Mouse (Mus musculus): Measurements from ENCODE around the gene Draxin.

Draxin gene

GRCm38 (mm10) chr4:148115467-148115866 lies 15.0 kb downstream of the Draxin start:
- in situ Hi-C loops (cut with MboI, MseI), result no loop called here

DNA sequence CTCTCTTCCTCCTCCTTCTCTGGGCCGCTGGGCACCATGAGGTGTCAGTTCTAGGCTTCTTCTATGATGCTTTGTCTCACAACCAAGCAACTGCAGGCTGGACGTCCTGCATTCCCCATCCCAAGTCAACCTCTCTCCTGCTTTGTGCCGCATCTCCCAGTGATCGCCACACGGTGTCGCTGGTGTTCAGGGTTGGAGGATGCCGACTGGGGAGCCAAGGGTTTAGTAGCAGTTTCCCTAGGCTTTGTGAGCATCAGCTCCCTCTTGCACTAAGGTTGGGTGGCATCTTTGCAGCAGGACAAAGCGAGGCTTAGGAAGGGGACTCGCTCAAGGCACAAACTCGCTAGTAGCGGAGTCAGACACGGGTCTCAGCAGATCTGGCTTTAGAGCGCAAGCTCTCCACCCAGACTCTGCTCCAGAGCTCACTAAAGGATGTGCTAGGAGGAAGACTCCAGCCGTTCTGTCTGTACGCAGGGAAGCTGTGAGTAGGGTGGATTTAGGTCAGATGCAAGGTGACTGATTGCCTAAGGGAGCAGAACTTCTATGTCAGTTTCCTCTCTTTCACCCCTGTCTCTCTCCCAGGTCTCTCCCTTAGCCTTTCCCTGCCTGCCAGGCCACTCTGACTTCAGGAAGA lies 15.6 kb downstream of the Draxin start:
- in situ Hi-C loops (cut with MboI, MseI), result loop anchor here (5.0 kb wide), 2 partner anchors 47 to 287 kb away; partner anchors contain the start of genes Fbxo2 and Fbxo44

- in situ Hi-C loops (cut with MboI, MseI), result loop anchor here (5.0 kb wide), 2 partner anchors 50 to 290 kb away; partner anchors contain the start of genes Fbxo2 and Fbxo44
These were observed 18.0 kb downstream of the Draxin start for GRCm38 (mm10) chr4:148112519-148112918.

DNA sequence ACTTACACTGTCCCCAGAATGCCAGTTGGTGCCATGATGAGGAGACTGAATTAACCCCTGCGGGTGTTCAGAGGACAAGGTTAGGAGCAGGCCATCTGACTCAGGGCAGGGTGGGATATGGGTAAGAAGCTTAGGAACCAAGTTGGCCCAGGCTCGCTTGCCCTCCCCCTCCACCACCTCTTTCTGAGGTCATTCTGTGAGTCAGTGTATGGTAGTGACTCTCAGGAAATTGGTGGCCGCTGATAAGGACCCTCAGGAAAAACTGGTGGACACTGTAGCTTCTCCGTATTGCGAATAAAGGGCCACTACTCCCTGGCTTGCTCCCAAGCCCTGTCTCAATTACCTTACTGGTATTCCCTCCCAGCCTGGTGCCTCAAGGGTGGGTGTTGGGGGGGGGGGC lies 21.3 kb downstream of the Draxin start:
- in situ Hi-C loops (cut with MboI, MseI), result no loop called here

GRCm38 (mm10) chr4:148108565-148109100 lies 21.9 kb downstream of the Draxin start:
- in situ Hi-C loops (cut with MboI, MseI), result no loop called here

DNA sequence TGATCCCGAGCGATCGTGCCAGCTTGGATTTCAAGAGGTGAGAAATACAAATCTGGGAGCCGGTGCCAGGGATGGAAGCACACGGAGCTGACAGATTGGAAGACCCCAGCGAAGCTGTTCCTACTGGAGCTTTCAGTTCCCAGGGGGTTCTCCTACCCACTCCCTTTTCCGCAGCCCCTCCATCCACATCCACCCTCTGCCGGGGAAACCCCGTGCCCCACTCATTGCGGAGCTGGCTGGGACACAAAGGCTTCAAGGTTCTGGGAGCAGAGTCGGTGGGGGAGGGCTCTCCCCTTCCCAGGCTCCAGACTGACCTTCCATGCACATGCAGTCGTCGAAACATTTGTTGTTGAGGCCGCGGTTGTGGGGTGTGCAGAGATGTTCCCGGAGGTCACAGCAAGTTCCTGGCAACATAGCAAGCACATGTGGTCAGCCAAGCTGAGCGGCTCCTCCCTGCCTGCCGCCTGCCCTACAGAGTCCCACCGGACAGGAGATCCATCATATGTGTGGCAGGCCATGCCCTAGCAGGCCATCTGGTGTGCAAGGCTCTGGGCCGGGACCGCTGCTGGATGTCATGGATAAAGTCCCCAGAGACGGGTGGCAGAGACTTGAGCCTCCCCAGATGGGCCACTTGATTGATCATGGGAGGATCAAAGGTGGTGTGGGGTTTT lies 22.7 kb downstream of the Draxin start:
- in situ Hi-C loops (cut with MboI, MseI), result no loop called here

DNA sequence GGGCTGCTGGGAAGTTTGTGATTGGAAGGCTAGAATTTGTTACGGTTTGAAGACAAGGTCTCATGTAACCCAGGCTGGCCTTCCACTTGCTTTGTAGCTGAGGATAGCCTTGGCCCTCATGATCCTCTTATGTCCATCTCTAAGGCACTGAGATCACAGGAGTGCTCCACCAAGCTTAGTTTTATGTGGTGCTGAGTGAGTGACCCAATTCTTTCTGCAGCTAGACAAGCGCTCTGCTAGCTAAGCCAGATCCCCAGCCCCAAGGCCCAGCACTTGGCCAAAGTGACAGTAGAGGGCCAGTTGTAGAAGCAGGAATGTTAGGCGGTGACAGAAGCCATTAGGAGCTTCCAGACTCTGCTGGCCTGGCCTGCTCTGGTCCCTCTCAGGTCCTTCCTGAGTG lies 26.4 kb downstream of the Draxin start:
- in situ Hi-C loops (cut with MboI, MseI), result no loop called here

GRCm38 (mm10) chr4:148101801-148102527 lies 28.5 kb downstream of the Draxin start:
- in situ Hi-C loops (cut with MboI, MseI), result no loop called here

- in situ Hi-C loops (cut with MboI, MseI), result no loop called here
These were observed 31.8 kb downstream of the Draxin start for GRCm38 (mm10) chr4:148098666-148099065.

DNA sequence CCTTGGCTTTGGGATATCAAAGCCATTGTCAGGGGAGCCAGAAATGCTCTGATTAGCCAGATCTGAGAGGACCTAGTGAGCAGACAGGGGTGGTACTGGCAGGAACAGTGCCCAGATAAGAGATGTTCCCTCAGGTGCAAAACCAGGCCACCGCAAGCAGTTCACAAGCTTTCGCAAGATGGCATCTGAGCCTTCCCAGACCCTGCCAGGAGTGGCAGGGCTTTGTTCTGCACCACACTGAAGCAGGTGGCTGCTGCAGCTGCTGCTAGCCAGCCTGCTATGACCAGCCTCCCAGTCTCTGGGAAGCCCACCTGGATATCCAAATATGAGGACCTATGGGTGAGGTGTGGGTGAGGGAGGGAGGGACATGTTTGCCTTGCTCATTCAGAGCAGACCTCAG lies 32.6 kb downstream of the Draxin start:
- in situ Hi-C loops (cut with MboI, MseI), result no loop called here

GRCm38 (mm10) chr4:148095081-148095480 lies 35.4 kb downstream of the Draxin start:
- in situ Hi-C loops (cut with MboI, MseI), result no loop called here

DNA sequence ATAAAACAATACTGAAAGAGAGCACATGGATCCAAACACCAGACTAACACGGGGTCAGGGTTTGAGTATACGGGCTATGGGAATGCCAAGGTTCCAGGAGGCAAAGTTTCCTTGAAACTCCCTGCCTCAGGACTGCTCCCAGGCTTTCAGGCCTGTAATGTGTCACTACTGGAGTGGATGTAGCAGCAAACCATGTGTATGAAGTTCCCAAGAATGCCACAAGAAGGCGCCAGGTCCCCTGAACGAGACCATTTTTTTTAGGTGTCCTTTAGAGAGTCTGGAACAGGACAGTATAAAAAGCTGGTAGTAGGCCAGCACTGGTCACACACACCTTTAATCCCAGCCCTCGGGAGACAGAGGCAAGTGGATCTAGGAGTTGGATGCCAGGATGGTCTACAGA lies 36.3 kb downstream of the Draxin start:
- in situ Hi-C loops (cut with MboI, MseI), result no loop called here

- in situ Hi-C loops (cut with MboI, MseI), result no loop called here
These were observed 37.8 kb downstream of the Draxin start for GRCm38 (mm10) chr4:148092551-148093271.

- in situ Hi-C loops (cut with MboI, MseI), result no loop called here
These were observed 39.3 kb downstream of the Draxin start for GRCm38 (mm10) chr4:148091181-148091580.

DNA sequence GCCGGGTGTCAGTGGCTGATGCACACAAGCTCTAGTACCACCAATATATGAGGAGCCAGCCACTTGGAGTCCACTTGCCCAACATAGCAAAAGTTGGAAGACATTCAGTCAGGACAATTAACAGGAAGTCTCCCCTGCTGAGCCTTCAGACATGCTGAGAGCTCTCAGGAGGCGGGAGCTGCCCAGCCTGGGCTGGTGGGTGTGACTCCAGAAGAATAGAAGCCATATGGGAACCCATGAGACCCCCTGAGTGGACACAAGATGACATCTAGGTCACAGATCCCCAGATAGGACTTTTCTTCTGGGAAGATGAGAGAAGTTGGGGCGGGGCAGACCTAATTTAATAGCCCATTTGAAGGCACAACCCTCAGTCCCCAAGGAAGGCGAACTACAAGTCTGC lies 41.3 kb downstream of the Draxin start:
- in situ Hi-C loops (cut with MboI, MseI), result no loop called here

GRCm38 (mm10) chr4:148087907-148088527 lies 42.5 kb downstream of the Draxin start, which contains the start of gene Agtrap:
Gene Agtrap, minus strand, starts transcription at chr4:148088031.
- in situ Hi-C loops (cut with MboI, MseI), result no loop called here

DNA sequence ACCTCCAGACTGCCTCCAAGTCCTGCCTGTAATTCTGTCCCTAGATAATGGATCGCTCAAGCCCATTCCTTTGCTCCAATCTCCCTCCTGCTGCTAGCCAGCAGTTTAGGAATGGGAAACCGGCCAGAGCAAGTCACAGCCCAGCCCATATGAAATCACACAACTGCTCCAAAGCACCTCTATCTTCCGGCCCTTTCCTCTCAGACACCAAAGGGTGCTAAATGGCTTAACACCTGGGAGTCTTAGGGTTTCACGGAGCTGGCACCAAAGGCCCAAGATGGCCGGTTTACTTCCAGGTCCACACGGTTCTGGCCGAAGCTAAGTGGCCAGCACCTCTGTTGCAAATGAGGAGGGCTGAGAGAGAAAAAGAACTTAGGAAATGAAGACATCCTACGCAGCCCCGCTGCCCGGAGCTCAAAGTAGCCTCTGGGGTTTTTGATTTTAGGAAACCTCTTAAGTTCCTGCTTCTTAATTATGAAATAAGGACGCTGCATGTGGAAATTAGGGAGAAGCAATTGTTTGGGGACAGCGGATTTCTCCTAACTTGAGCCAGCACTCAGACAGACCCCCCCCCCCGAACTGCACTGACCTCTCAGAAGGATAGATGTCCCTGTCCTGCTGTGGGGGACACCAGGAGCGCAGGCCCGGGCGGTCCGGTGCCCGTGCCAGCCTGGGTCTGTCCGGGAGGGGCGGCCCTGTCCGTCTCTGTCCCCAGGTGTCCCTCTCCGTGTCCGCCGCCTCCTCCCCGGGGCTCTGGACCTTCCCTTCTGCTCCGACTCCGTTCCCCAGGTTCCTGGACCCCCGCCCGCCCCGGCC lies 43.2 kb downstream of the Draxin start:
- in situ Hi-C loops (cut with MboI, MseI), result no loop called here

GRCm38 (mm10) chr4:148085907-148086305 lies 44.6 kb downstream of the Draxin start:
- in situ Hi-C loops (cut with MboI, MseI), result no loop called here

DNA sequence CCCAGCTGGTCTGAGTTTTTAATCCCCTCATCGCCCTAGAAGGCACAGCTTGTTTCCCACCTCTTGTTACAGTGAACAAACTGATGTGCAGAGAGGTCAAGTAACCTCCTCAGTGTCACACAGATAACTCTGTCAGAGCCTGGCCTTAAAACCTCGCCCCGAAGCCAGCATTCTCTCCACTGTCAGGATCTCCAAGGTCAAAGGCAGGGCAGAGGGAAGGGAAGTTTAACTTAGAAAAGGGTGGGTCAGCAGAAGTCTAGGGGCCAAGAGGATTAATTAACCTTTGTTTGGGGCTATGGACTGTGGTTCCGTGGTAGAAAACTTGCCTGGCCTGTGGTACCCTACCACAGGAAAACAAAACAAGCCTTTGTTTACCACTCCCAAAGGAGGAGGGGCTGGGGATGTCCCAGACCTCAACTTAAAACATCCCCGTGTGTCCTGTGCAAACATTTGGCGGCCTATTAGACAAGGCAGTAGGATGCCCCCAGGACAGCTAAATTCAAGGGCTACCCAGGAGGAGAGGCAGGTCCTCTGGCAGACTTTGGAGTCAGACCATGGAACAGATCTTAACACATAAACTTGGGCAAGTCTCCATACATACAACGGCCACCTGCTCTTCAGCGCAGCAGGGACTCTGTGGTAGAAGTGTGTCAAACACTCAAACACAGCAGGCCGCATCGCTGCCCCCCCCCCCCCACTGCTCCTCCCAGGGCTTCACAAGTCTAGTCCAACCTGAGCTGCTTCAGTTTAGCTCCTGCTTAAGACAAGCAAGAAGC lies 45.2 kb downstream of the Draxin start:
- in situ Hi-C loops (cut with MboI, MseI), result no loop called here

Data from regulatory T cell (primary cell).